11 mouse cellular contexts compared by ENCODE assay signal in the genomic region with DNA sequence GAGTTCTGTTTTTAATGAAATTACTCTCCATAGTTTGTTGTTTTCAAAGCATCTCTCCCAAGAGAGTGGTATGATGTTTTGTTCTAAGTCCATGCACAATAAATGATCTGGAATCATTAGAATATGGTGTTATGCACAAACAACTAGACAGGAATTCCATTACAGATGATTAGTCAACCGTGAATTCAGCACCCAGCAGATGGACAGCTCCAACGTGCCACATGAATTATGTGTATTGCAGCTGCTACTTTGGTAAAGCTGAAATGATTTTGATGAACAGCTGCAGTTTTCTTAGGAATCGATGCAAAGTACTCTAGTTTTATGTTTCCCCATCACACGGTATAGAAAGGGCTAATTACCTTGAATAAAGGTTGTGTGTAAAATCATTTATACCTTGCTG.
A peak's percentile ranks its signal among the peaks of the same experiment; 100 is the strongest.
DNase-seq lines count a peak whose midpoint lies in the region; ATAC-seq and TF ChIP-seq lines count a peak whose summit lies in the region.
"Had no signal": no experiment of that assay in that cellular context is flagged by ENCODE, and none has a peak within 500 bp of the region (broad histone marks: within the 10 kb centered on the region; RNA-seq: fewer than 3 reads in every experiment).

No protein-coding gene starts in this region.

- intact Hi-C loops in left cerebral cortex, adult 2 months (cut with DNase I): no loop called here

- TF ChIP-seq CTCF in left cerebral cortex, adult 2 months (IDR thresholded peaks at IDR 0.05): no peak

- WGBS in embryonic facial prominence, embryonic 14.5 days: 44% methylated on average over 4 of the region's 4 CpGs

- H3K4me2 ChIP-seq in embryonic facial prominence, embryonic 14.5 days (ENCODE audit: low read depth, low read length): no peak overlapping the region
- H3K4me2 ChIP-seq: heart, embryonic 12.5 days had no signal

- H3K9me3 ChIP-seq in embryonic facial prominence, embryonic 14.5 days (ENCODE audit: control insufficient read depth, low read length): no peaks in the 10 kb centered on the region
- H3K9me3 ChIP-seq: heart, embryonic 12.5 days had no signal

- no peak for ATAC-seq in embryonic facial prominence, embryonic 14.5 days (ENCODE audit: low read depth)
- ATAC-seq in megakaryocyte-erythroid progenitor cell, adult 5-6 weeks (replicated peaks; ENCODE audit: low FRiP score, low TSS enrichment, poor library complexity, severe bottlenecking): no peak

- no peak overlapping the region for H3K9ac ChIP-seq in embryonic facial prominence, embryonic 14.5 days (ENCODE audit: low read depth, low read length)
- H3K9ac ChIP-seq: heart, embryonic 12.5 days had no signal

- H3K36me3 ChIP-seq in embryonic facial prominence, embryonic 14.5 days (ENCODE audit: control insufficient read depth, insufficient read depth, low read length): no peaks in the 10 kb centered on the region
- H3K36me3 ChIP-seq: heart, embryonic 12.5 days had no signal

- H3K4me1 ChIP-seq in embryonic facial prominence, embryonic 14.5 days (ENCODE audit: control insufficient read depth, insufficient read depth, low read length): no peaks in the 10 kb centered on the region
- H3K4me1 ChIP-seq: heart, embryonic 12.5 days had no signal

- no peaks in the 10 kb centered on the region for H3K27me3 ChIP-seq in embryonic facial prominence, embryonic 14.5 days (replicated peaks; ENCODE audit: control insufficient read depth, insufficient read depth, low read length)
- H3K27me3 ChIP-seq: heart, embryonic 12.5 days had no signal

- peak; percentile 23 for DNase-seq in kidney, adult 9 months
- DNase-seq in kidney, adult 11 months: no peak
- peak; percentile 34 for DNase-seq in 3T3-L1 (ENCODE audit: low read depth, low spot score)
- peak; percentile 14 for DNase-seq in A20 (ENCODE audit: low read depth, low spot score)
- DNase-seq in embryonic facial prominence, embryonic 14.5 days (ENCODE audit: low spot score): peak; percentile 74
- no peak for DNase-seq in left cerebral cortex, adult 2 months (ENCODE audit: extremely low spot score in 1 of 2, low spot score in 2 of 2)
- DNase-seq: lung, postnatal 36 days; right cerebral cortex, postnatal 25 days; thymus, postnatal 14 days had no signal

- H3K4me3 ChIP-seq in embryonic facial prominence, embryonic 14.5 days (ENCODE audit: low read depth, low read length): no peak overlapping the region
- no peak overlapping the region for H3K4me3 ChIP-seq in left cerebral cortex, adult 2 months
- H3K4me3 ChIP-seq: heart, embryonic 12.5 days had no signal

- H3K27ac ChIP-seq in embryonic facial prominence, embryonic 14.5 days (replicated peaks; ENCODE audit: low read depth, low read length): no peak overlapping the region
- H3K27ac ChIP-seq in left cerebral cortex, adult 2 months: no peak overlapping the region

Comparison
In these comparisons a context has a peak if more than half of its experiments do, and no peak if none do; other contexts are left out.
1. DNase-seq: peak in kidney, adult 9 months (single experiment), 3T3-L1 (single experiment), A20 (single experiment) and embryonic facial prominence, embryonic 14.5 days (single experiment); none in kidney, adult 11 months (single experiment) and left cerebral cortex, adult 2 months (0 of 2).